Mouse (Mus musculus) thymus, adult 2 months (tissue): Measurements from ENCODE around the gene Lect2. TPM values are rescaled to one million over a fixed set of nuclear protein-coding genes. Genes with fewer than 3 reads are reported as not detected.
A peak's percentile ranks its signal among the peaks of the same experiment; 100 is the strongest.

Experiments
- DNase-seq: peaks from one replicate; pipeline ENCODE4 v3.0.0; 2021
- H3K27ac ChIP-seq: fragments of 200-500 bp; 2 replicates; pipeline ENCODE4 v1.5.1; 2012; ENCODE audit warnings: low read length, control low read depth; ENCODE audit not compliant: control insufficient read depth, insufficient read depth
- H3K27me3 ChIP-seq: fragments of 200-500 bp; 2 replicates; pipeline ENCODE4 v1.6.1; 2012; ENCODE audit warnings: mild to moderate bottlenecking, low read length, moderate library complexity, mixed read lengths; ENCODE audit not compliant: control insufficient read depth, insufficient read depth
- H3K36me3 ChIP-seq: fragments of 200-500 bp; 2 replicates; pipeline ENCODE4 v1.6.1; 2012; ENCODE audit warnings: mild to moderate bottlenecking, low read length, moderate library complexity; ENCODE audit not compliant: control insufficient read depth, insufficient read depth
- H3K4me1 ChIP-seq: fragments of 200-500 bp; replicated peaks from 2 replicates; pipeline ENCODE4 v1.6.1; 2012; ENCODE audit warnings: low read length; ENCODE audit not compliant: control insufficient read depth, insufficient read depth
- H3K4me3 ChIP-seq: fragments of 200-500 bp; 2 replicates; pipeline ENCODE4 v1.5.1; 2012; ENCODE audit warnings: mild to moderate bottlenecking, low read length, control low read depth, moderate library complexity; ENCODE audit not compliant: control insufficient read depth, insufficient read depth
- CTCF ChIP-seq: fragments of 200-500 bp; IDR thresholded peaks from 2 replicates; pipeline ENCODE4 v1.5.1; 2012; ENCODE audit warnings: mild to moderate bottlenecking, control low read depth, low read length, moderate library complexity, borderline replicate concordance; ENCODE audit not compliant: control insufficient read depth, poor library complexity, insufficient read depth; ENCODE audit errors: extremely low read depth
- POLR2A ChIP-seq: fragments of 200-500 bp; IDR thresholded peaks from 2 replicates; pipeline ENCODE4 v1.6.1; 2012; ENCODE audit warnings: mild to moderate bottlenecking, low read length, control low read depth, moderate library complexity; ENCODE audit not compliant: control insufficient read depth, poor library complexity, insufficient read depth; ENCODE audit errors: extremely low read depth
- WGBS: fragments of 180-500 bp; shearing (Covaris S2); methylation state at CpG from one replicate; pipeline ENCODE4 v1.1.7; 2018; 5-methylcytosine and 5-hydroxymethylcytosine counted together
- polyA plus RNA-seq: library from polyadenylated mRNA; depleted of rRNA; stranded (reverse); fragments of >200 nt; gene quantifications from 2 replicates; pipeline ENCODE4 v1.2.3, GENCODE M21; 2012

Lect2 gene
- polyA plus RNA-seq, 1 experiment: not detected

DNA sequence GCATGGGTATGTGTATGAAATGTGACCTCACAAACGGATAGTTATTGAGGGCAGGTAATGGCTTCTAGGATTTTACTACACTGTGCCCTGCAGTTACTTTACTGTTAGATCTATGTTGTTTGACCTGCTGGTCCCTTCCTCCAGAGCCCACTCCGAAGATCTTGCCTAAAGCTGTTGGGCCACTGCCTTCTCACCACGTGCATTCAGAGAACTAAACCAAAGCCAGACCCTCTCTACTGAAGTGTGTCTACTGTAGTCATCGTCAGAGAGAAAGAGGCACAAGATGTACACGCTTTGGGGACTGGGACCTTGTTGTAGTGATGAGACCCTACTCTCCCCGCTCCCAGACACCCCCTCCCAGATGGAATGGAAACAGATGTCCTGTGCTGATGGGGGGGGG lies 3.4 kb upstream of the Lect2 start:
- 75% methylated on average over 6 of the region's 6 CpGs for WGBS
- no peaks in the 10 kb centered on the region for H3K27me3 ChIP-seq
- H3K4me3 ChIP-seq: no peak overlapping the region
- H3K36me3 ChIP-seq: no peaks in the 10 kb centered on the region
- H3K4me1 ChIP-seq: no peaks in the 10 kb centered on the region
- no peak for TF ChIP-seq CTCF
- no peak for TF ChIP-seq POLR2A
- no peak for DNase-seq
- no peak overlapping the region for H3K27ac ChIP-seq

DNA sequence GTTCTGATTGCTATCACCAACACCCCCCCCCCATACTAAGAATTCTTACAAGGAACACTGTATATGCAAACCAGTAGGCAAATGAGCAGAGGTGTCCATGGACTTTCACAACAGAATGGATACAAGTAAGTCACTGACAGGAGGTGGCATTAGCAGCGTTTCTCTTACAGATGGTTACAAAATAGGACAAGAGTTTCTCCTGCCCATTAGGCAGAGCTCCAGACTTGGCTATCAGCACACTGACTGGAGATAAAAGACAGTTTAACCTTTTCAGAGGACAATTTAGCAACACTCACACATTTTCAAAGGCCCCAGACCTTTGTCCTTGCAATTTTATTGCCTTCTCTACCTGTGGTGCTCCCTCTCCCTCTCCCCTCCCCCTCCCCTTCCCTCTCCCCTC lies 2.3 kb upstream of the Lect2 start:
- no peaks in the 10 kb centered on the region for H3K36me3 ChIP-seq
- H3K27me3 ChIP-seq: no peaks in the 10 kb centered on the region
- WGBS: 73% methylated on average over 1 of the region's 1 CpGs
- H3K4me1 ChIP-seq: no peaks in the 10 kb centered on the region
- TF ChIP-seq POLR2A: no peak
- DNase-seq: no peak
- no peak overlapping the region for H3K27ac ChIP-seq
- no peak overlapping the region for H3K4me3 ChIP-seq

GRCm38 (mm10) chr13:56549364-56549763 lies 1.1 kb upstream of the Lect2 start:
- WGBS: 45% methylated on average over 4 of the region's 4 CpGs
- no peak overlapping the region for H3K27ac ChIP-seq
- H3K27me3 ChIP-seq: no peaks in the 10 kb centered on the region
- TF ChIP-seq CTCF: no peak
- no peak for TF ChIP-seq POLR2A
- H3K4me1 ChIP-seq: no peaks in the 10 kb centered on the region
- H3K4me3 ChIP-seq: no peak overlapping the region
- H3K36me3 ChIP-seq: no peaks in the 10 kb centered on the region
- DNase-seq: no peak

DNA sequence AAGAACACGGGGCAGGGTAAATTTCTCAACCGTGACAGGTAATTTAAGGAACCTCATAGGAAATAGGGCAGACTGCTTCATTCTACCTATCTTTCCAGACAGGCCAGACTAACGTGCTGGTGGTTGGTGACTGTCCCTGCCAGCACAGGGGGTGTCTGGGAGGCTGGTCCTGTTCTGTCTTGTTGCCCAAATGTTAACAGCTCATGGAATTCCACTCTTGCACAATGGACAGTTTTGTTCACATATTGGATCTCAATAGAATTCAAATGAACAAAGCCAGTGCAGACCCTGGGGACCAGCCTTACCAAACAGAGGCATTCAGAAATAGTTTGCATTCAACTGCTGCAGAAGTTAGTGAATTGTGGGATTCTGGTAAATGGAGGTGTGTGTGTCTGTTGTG lies 3.3 kb downstream of the Lect2 start:
- DNase-seq: no peak
- Histone ChIP-seq H3K4me3 (no peak overlapping the region), H3K36me3 (no peaks in the 10 kb centered on the region), H3K4me1 (no peaks in the 10 kb centered on the region), H3K27ac (no peak overlapping the region), H3K27me3 (no peaks in the 10 kb centered on the region)
- WGBS: 83% methylated on average over 3 of the region's 3 CpGs
- no peak for TF ChIP-seq CTCF
- TF ChIP-seq POLR2A: no peak

GRCm38 (mm10) chr13:56543805-56544204 lies 4.5 kb downstream of the Lect2 start:
- Histone ChIP-seq H3K27ac (no peak overlapping the region), H3K4me1 (no peaks in the 10 kb centered on the region), H3K36me3 (no peaks in the 10 kb centered on the region), H3K27me3 (no peaks in the 10 kb centered on the region), H3K4me3 (no peak overlapping the region)
- DNase-seq: no peak
- no peak for TF ChIP-seq CTCF
- TF ChIP-seq POLR2A: no peak
- 95% methylated on average over 9 of the region's 9 CpGs for WGBS

DNA sequence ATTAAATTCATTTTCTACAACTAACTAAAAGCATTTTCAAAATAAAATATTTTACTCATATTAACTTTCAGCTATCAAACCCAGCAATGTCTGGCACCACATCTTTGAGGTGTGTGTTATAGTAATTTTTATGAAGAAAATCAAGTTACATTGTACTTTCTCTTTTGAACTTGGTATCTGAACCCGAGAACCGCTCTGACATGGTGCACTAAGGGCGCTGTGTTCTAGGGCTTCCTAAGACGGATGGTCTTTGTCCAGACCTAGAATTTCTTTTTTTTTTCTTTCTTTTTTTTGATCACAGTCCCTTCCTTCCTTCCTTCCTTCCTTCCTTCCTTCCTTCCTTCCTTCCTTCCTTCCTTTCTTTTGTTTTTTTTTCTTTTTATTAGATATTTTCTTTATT lies 8.5 kb downstream of the Lect2 start:
- TF ChIP-seq POLR2A (no peak), CTCF (no peak)
- no peak overlapping the region for H3K27ac ChIP-seq
- DNase-seq: peak; percentile 32
- 95% methylated on average over 4 of the region's 4 CpGs for WGBS
- H3K27me3 ChIP-seq: no peaks in the 10 kb centered on the region
- no peaks in the 10 kb centered on the region for H3K4me1 ChIP-seq
- no peaks in the 10 kb centered on the region for H3K36me3 ChIP-seq
- H3K4me3 ChIP-seq: no peak overlapping the region

DNA sequence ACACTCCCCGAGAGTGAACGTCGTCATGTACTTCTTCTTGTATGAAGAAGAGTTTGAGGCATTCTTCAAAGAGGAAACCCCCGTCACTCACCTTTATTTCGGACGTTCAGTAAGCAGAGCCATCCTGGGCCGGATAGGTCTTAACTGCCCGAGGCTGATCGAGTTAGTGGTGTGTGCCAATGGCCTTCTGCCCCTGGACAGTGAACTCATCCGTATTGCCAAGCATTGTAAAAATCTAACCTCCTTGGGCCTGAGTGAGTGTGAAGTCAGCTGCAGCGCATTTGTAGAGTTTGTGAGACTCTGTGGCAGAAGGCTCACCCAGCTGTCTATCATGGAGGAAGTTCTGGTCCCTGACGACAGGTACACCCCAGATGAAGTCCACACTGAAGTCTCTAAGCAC lies 11.3 kb downstream of the Lect2 start:
- H3K4me3 ChIP-seq: no peak overlapping the region
- no peak for DNase-seq
- 92% methylated on average over 12 of the region's 12 CpGs for WGBS
- H3K27ac ChIP-seq: no peak overlapping the region
- no peaks in the 10 kb centered on the region for H3K4me1 ChIP-seq
- no peak for TF ChIP-seq CTCF
- no peak for TF ChIP-seq POLR2A
- no peaks in the 10 kb centered on the region for H3K36me3 ChIP-seq
- no peaks in the 10 kb centered on the region for H3K27me3 ChIP-seq
